Mouse (Mus musculus) layer of hippocampus, postnatal 10 days (tissue): Measurements from ENCODE around the gene Rps9. TPM values are rescaled to one million over a fixed set of nuclear protein-coding genes. Genes with fewer than 3 reads are reported as not detected.
A peak's percentile ranks its signal among the peaks of the same experiment; 100 is the strongest.

Source experiments
- DNase-seq, 2 experiments: peaks; one replicate each; pipeline ENCODE4 v3.0.0; 2021; ENCODE audit warnings: low spot score in 2 of 2
- long read RNA-seq: library from polyadenylated mRNA; stranded (forward); transcript quantifications from one replicate; pipeline ENCODE4 v2.0.0, GENCODE M21; 2023
- total RNA-seq, 2 experiments: library from RNA; stranded (reverse); gene quantifications; 2 replicates each; pipeline ENCODE4 v1.2.3; 2021

Rps9 gene
- 100 to 1,000 TPM; 554 to 633 TPM for total RNA-seq
- long read RNA-seq, transcript Rps9-204 (4 exons, 914 nt), result minor isoform, 62 of 340 reads
- long read RNA-seq, transcript Rps9-201 (5 exons, 751 nt), result major isoform, 252 of 340 reads
- long read RNA-seq, partial matches to known transcripts, result 18 of 340 reads
- long read RNA-seq, other reads (novel, unspliced or antisense), result 7 of 340 reads

GRCm38 (mm10) chr7:3703879-3704441 lies at the start of gene Rps9:
TSS of gene Rps9 (plus strand) at chr7:3703993.
- peak; percentile 96 to 97 for DNase-seq

- no peak for DNase-seq
Measured at GRCm38 (mm10) chr7:3656966-3657365, 46.8 kb upstream of the Rps9 start.

GRCm38 (mm10) chr7:3658578-3658977 lies 45.2 kb upstream of the Rps9 start:
- DNase-seq, result no peak

GRCm38 (mm10) chr7:3664524-3665214 lies 39.1 kb upstream of the Rps9 start:
- DNase-seq, result no peak

- peak; percentile 93 to 95 for DNase-seq
Measured at GRCm38 (mm10) chr7:3665215-3666114, 38.3 kb upstream of the Rps9 start, which contains the start of gene Leng1. TSS of gene Leng1 (minus strand) at chr7:3665840.

GRCm38 (mm10) chr7:3666921-3667391 lies 36.8 kb upstream of the Rps9 start:
- DNase-seq, result no peak

- peak; percentile 89 to 90 for DNase-seq
Measured at GRCm38 (mm10) chr7:3674507-3675227, 29.1 kb upstream of the Rps9 start.

- no peak for DNase-seq
Measured at GRCm38 (mm10) chr7:3675228-3675548, 28.6 kb upstream of the Rps9 start.

GRCm38 (mm10) chr7:3676371-3676770 lies 27.4 kb upstream of the Rps9 start:
- no peak for DNase-seq

GRCm38 (mm10) chr7:3677342-3677741 lies 26.5 kb upstream of the Rps9 start, which contains the start of gene Tmc4:
TSS of gene Tmc4 (minus strand) at chr7:3677553.
- no peak for DNase-seq

GRCm38 (mm10) chr7:3683908-3684550 lies 19.8 kb upstream of the Rps9 start:
- DNase-seq, result no peak

GRCm38 (mm10) chr7:3684698-3685097 lies 19.1 kb upstream of the Rps9 start:
- DNase-seq, result no peak

GRCm38 (mm10) chr7:3685400-3686187 lies 18.2 kb upstream of the Rps9 start:
- no peak for DNase-seq

- no peak for DNase-seq
Measured at GRCm38 (mm10) chr7:3691919-3692318, 11.9 kb upstream of the Rps9 start.

GRCm38 (mm10) chr7:3692382-3692986 lies 11.3 kb upstream of the Rps9 start, which contains the start of gene Tsen34:
TSS of gene Tsen34 (plus strand) at chr7:3692863.
- DNase-seq, result no peak

GRCm38 (mm10) chr7:3692987-3693808 lies 10.6 kb upstream of the Rps9 start, which contains the start of gene Mboat7:
TSS of gene Mboat7 (minus strand) at chr7:3693523.
- peak; percentile 97 to 98 for DNase-seq

GRCm38 (mm10) chr7:3693809-3694075 lies 10.1 kb upstream of the Rps9 start:
- no peak for DNase-seq
